Mouse (Mus musculus) midbrain, embryonic 10.5 days (tissue): ENCODE results near the gene Brms1l. TPM values are rescaled to one million over a fixed set of nuclear protein-coding genes. Genes with fewer than 3 reads are reported as not detected.

Experiments
- DNase-seq: peaks from one replicate; pipeline ENCODE4 v3.0.0-alpha.2; 2017; ENCODE audit warnings: low spot score
- H3K27ac ChIP-seq: fragments of 300-500 bp; sonication (generic); replicated peaks from 2 replicates; pipeline ENCODE4 v1.5.1; 2016; ENCODE audit warnings: mild to moderate bottlenecking
- H3K27me3 ChIP-seq: fragments of 300-500 bp; sonication (generic); 2 replicates; pipeline ENCODE4 v1.6.1; 2016; ENCODE audit warnings: low read depth, mild to moderate bottlenecking; ENCODE audit not compliant: poor library complexity, severe bottlenecking
- H3K36me3 ChIP-seq: fragments of 300-500 bp; sonication (generic); 2 replicates; pipeline ENCODE4 v1.6.1; 2016; ENCODE audit warnings: mild to moderate bottlenecking, moderate library complexity
- H3K4me1 ChIP-seq: fragments of 300-500 bp; sonication (generic); 2 replicates; pipeline ENCODE4 v1.6.1; 2016
- H3K4me3 ChIP-seq: fragments of 300-500 bp; sonication (generic); 2 replicates; pipeline ENCODE4 v1.5.1; 2016; ENCODE audit warnings: mild to moderate bottlenecking, moderate library complexity
- H3K9me3 ChIP-seq: fragments of 300-500 bp; sonication (generic); replicated peaks from 2 replicates; pipeline ENCODE4 v1.6.1; 2016; ENCODE audit warnings: mild to moderate bottlenecking
- WGBS: fragments of 180-500 bp; shearing (Covaris S2); methylation state at CpG from one replicate; pipeline ENCODE4 v1.1.7; 2016; 5-methylcytosine and 5-hydroxymethylcytosine counted together
- microRNA-seq: library from miRNA; unstranded; fragments of <30 nt; microRNA quantifications from one replicate; pipeline ENCODE4, GENCODE M21; 2017
- polyA plus RNA-seq: library from polyadenylated mRNA; unstranded; fragments of >200 nt; fragmentation: Nextera tagmentation; extraction: Ambion mirVana; gene quantifications from 2 replicates; pipeline ENCODE4 v1.2.1, GENCODE M21; 2016

The Brms1l gene
- polyA plus RNA-seq, 1 experiment from 2014 or later = 36.2 TPM

- H3K36me3 ChIP-seq = no peaks in the 10 kb centered on the region
Measured at GRCm38 (mm10) chr12:55885449-55885848, 49.3 kb downstream of the Brms1l start.

GRCm38 (mm10) chr12:55888570-55888969 lies 52.4 kb downstream of the Brms1l start:
- Histone ChIP-seq H3K27me3 (0 out of 2 replicates have a peak, but pooled peaks cover 6% of the 10 kb centered on the region), H3K4me3 (no peak overlapping the region; the same call in 1 of the 2 replicates), H3K27ac (no peak overlapping the region), H3K4me1 (peaks cover 3% of the 10 kb centered on the region; the same call in 1 of the 2 replicates), H3K36me3 (no peaks in the 10 kb centered on the region), H3K9me3 (no peaks in the 10 kb centered on the region)
- WGBS = 29% methylated on average over 5 of the region's 5 CpGs
- DNase-seq = peak; percentile 20

More at GRCm38 (mm10) chr12:55885449-55885848, 49.3 kb downstream of the Brms1l start:
- no peak for DNase-seq
- Histone ChIP-seq H3K4me1 (peaks cover 3% of the 10 kb centered on the region; the same call in 1 of the 2 replicates), H3K27ac (no peak overlapping the region), H3K27me3 (peaks cover 6% of the 10 kb centered on the region; the same call in 1 of the 2 replicates), H3K9me3 (no peaks in the 10 kb centered on the region), H3K4me3 (no peak overlapping the region)
- WGBS = 77% methylated on average over 4 of the region's 4 CpGs

GRCm38 (mm10) chr12:55904801-55905200 lies 68.7 kb downstream of the Brms1l start:
- no peak for DNase-seq
- Histone ChIP-seq H3K27ac (no peak overlapping the region), H3K4me3 (no peak overlapping the region), H3K4me1 (no peaks in the 10 kb centered on the region), H3K27me3 (no peaks in the 10 kb centered on the region), H3K9me3 (no peaks in the 10 kb centered on the region), H3K36me3 (no peaks in the 10 kb centered on the region)
- WGBS = 82% methylated on average over 1 of the region's 1 CpGs

GRCm38 (mm10) chr12:55912138-55912537 lies 76.0 kb downstream of the Brms1l start:
- H3K27ac ChIP-seq = no peak overlapping the region
- WGBS = 27% methylated on average over 3 of the region's 3 CpGs
- DNase-seq = peak; percentile 30
- H3K36me3 ChIP-seq = no peaks in the 10 kb centered on the region
- H3K4me3 ChIP-seq = no peak overlapping the region
- H3K4me1 ChIP-seq = peaks cover 15% of the 10 kb centered on the region
- no peaks in the 10 kb centered on the region for H3K27me3 ChIP-seq
- H3K9me3 ChIP-seq = no peaks in the 10 kb centered on the region

GRCm38 (mm10) chr12:55913201-55913600 lies 77.1 kb downstream of the Brms1l start:
- no peak for DNase-seq
- Histone ChIP-seq H3K4me3 (no peak overlapping the region), H3K27me3 (no peaks in the 10 kb centered on the region), H3K4me1 (peaks cover 15% of the 10 kb centered on the region), H3K36me3 (no peaks in the 10 kb centered on the region), H3K27ac (no peak overlapping the region), H3K9me3 (no peaks in the 10 kb centered on the region)
- WGBS = 79% methylated on average over 9 of the region's 9 CpGs

GRCm38 (mm10) chr12:55916250-55916649 lies 80.1 kb downstream of the Brms1l start:
- Histone ChIP-seq H3K4me1 (peaks cover 11% of the 10 kb centered on the region), H3K4me3 (no peak overlapping the region), H3K27me3 (no peaks in the 10 kb centered on the region), H3K9me3 (no peaks in the 10 kb centered on the region), H3K27ac (no peak overlapping the region), H3K36me3 (no peaks in the 10 kb centered on the region)
- DNase-seq = no peak
- 79% methylated on average over 8 of the region's 8 CpGs for WGBS

- DNase-seq = no peak
- no peaks in the 10 kb centered on the region for H3K36me3 ChIP-seq
- H3K4me1 ChIP-seq = peaks cover 9% of the 10 kb centered on the region
- no peak overlapping the region for H3K27ac ChIP-seq
- H3K27me3 ChIP-seq = no peaks in the 10 kb centered on the region; the same call in 1 of the 2 replicates
- no peak overlapping the region for H3K4me3 ChIP-seq
- no peaks in the 10 kb centered on the region for H3K9me3 ChIP-seq
- WGBS = 93% methylated on average over 19 of the region's 19 CpGs
Measured at GRCm38 (mm10) chr12:55917020-55917419, 80.9 kb downstream of the Brms1l start.

Small RNA genes within 50 kb of the gene (microRNA-seq; reads per million reads assigned to microRNA genes)
- gene Gm23394 = 3.0 reads per million, percentile 2 among the genes with 10 or more reads in this experiment

Other genes with a start within 250 kb of the Brms1l start
- 0.40 and 0.46 TPM in 2 replicates for gene Insm2, start 236.9 kb upstream of the Brms1l start, polyA plus RNA-seq
- gene Ralgapa1, start 15.2 kb upstream of the Brms1l start, polyA plus RNA-seq = 9.4 and 12.8 TPM in 2 replicates